Mouse (Mus musculus): ENCODE measurements around the gene Mdc1.
"Not testable (repeated sequence)": the region's sequence is repeated elsewhere in the genome, so short reads cannot be mapped to it uniquely, and the experiment has no call there.

The Mdc1 gene

GRCm38 (mm10) chr17:35838570-35838969, 2.7 kb upstream of the Mdc1 start:
- in situ Hi-C loops (cut with MboI; ENCODE audit: low pct_unique_long_range_greater_than_20kb in 1 of 2, low sequenced_read_pairs in 2 of 2, unreplicated experiment in 1 of 2): no loop called here

- in situ Hi-C loops (cut with MboI; ENCODE audit: low pct_unique_long_range_greater_than_20kb in 1 of 2, low sequenced_read_pairs in 2 of 2, unreplicated experiment in 1 of 2): not testable (repeated sequence)
Measured at GRCm38 (mm10) chr17:35839002-35839401, 2.3 kb upstream of the Mdc1 start.

GRCm38 (mm10) chr17:35840561-35840960, 754 bp upstream of the Mdc1 start:
- in situ Hi-C loops (cut with MboI; ENCODE audit: low pct_unique_long_range_greater_than_20kb in 1 of 2, low sequenced_read_pairs in 2 of 2, unreplicated experiment in 1 of 2): no loop called here

GRCm38 (mm10) chr17:35842006-35842405, 691 bp downstream of the Mdc1 start:
- in situ Hi-C loops (cut with MboI; ENCODE audit: low pct_unique_long_range_greater_than_20kb in 1 of 2, low sequenced_read_pairs in 2 of 2, unreplicated experiment in 1 of 2): no loop called here

- in situ Hi-C loops (cut with MboI; ENCODE audit: low pct_unique_long_range_greater_than_20kb in 1 of 2, low sequenced_read_pairs in 2 of 2, unreplicated experiment in 1 of 2): no loop called here
Measured at GRCm38 (mm10) chr17:35843514-35843913, 2.2 kb downstream of the Mdc1 start.

- in situ Hi-C loops (cut with MboI; ENCODE audit: low pct_unique_long_range_greater_than_20kb in 1 of 2, low sequenced_read_pairs in 2 of 2, unreplicated experiment in 1 of 2): no loop called here
Measured at GRCm38 (mm10) chr17:35848112-35848511, 6.8 kb downstream of the Mdc1 start.

- in situ Hi-C loops (cut with MboI; ENCODE audit: low pct_unique_long_range_greater_than_20kb in 1 of 2, low sequenced_read_pairs in 2 of 2, unreplicated experiment in 1 of 2): no loop called here
Measured at GRCm38 (mm10) chr17:35850974-35851373, 9.7 kb downstream of the Mdc1 start.

GRCm38 (mm10) chr17:35859371-35859770, 18.1 kb downstream of the Mdc1 start:
- in situ Hi-C loops (cut with MboI; ENCODE audit: low pct_unique_long_range_greater_than_20kb in 1 of 2, low sequenced_read_pairs in 2 of 2, unreplicated experiment in 1 of 2): no loop called here

GRCm38 (mm10) chr17:35859835-35860234, 18.5 kb downstream of the Mdc1 start:
- in situ Hi-C loops (cut with MboI; ENCODE audit: low pct_unique_long_range_greater_than_20kb in 1 of 2, low sequenced_read_pairs in 2 of 2, unreplicated experiment in 1 of 2): no loop called here

- in situ Hi-C loops (cut with MboI; ENCODE audit: low pct_unique_long_range_greater_than_20kb in 1 of 2, low sequenced_read_pairs in 2 of 2, unreplicated experiment in 1 of 2): no loop called here
Measured at GRCm38 (mm10) chr17:35860831-35861197, 19.5 kb downstream of the Mdc1 start.

GRCm38 (mm10) chr17:35861198-35861857, 20.0 kb downstream of the Mdc1 start, which contains the start of gene Nrm:
Nrm (plus strand) TSS chr17:35861318.
- in situ Hi-C loops (cut with MboI; ENCODE audit: low pct_unique_long_range_greater_than_20kb in 1 of 2, low sequenced_read_pairs in 2 of 2, unreplicated experiment in 1 of 2): no loop called here

GRCm38 (mm10) chr17:35864832-35865353, 23.6 kb downstream of the Mdc1 start:
- in situ Hi-C loops (cut with MboI; ENCODE audit: low pct_unique_long_range_greater_than_20kb in 1 of 2, low sequenced_read_pairs in 2 of 2, unreplicated experiment in 1 of 2): loop anchor here in 1 of 2 experiments (5.0 kb wide), 1 partner anchor 38 kb away; no protein-coding TSS in a partner anchor

GRCm38 (mm10) chr17:35865481-35866280, 24.4 kb downstream of the Mdc1 start, which contains the start of gene Ppp1r18:
Ppp1r18 (plus strand) TSS chr17:35865593.
- in situ Hi-C loops (cut with MboI; ENCODE audit: low pct_unique_long_range_greater_than_20kb in 1 of 2, low sequenced_read_pairs in 2 of 2, unreplicated experiment in 1 of 2): loop anchor here in 1 of 2 experiments (5.0 kb wide), 1 partner anchor 38 kb away; no protein-coding TSS in a partner anchor

- in situ Hi-C loops (cut with MboI; ENCODE audit: low pct_unique_long_range_greater_than_20kb in 1 of 2, low sequenced_read_pairs in 2 of 2, unreplicated experiment in 1 of 2): loop anchor here in 1 of 2 experiments (5.0 kb wide), 1 partner anchor 39 kb away; no protein-coding TSS in a partner anchor
Measured at GRCm38 (mm10) chr17:35866281-35866831, 25.0 kb downstream of the Mdc1 start.

- in situ Hi-C loops (cut with MboI; ENCODE audit: low pct_unique_long_range_greater_than_20kb in 1 of 2, low sequenced_read_pairs in 2 of 2, unreplicated experiment in 1 of 2): loop anchor here in 1 of 2 experiments (5.0 kb wide), 1 partner anchor 40 kb away; no protein-coding TSS in a partner anchor
Measured at GRCm38 (mm10) chr17:35866911-35867890, 25.9 kb downstream of the Mdc1 start.

GRCm38 (mm10) chr17:35868165-35868820, 27.0 kb downstream of the Mdc1 start:
- in situ Hi-C loops (cut with MboI; ENCODE audit: low pct_unique_long_range_greater_than_20kb in 1 of 2, low sequenced_read_pairs in 2 of 2, unreplicated experiment in 1 of 2): loop anchor here in 1 of 2 experiments (5.0 kb wide), 1 partner anchor 41 kb away; no protein-coding TSS in a partner anchor

- in situ Hi-C loops (cut with MboI; ENCODE audit: low pct_unique_long_range_greater_than_20kb in 1 of 2, low sequenced_read_pairs in 2 of 2, unreplicated experiment in 1 of 2): loop anchor here in 1 of 2 experiments (5.0 kb wide), 1 partner anchor 42 kb away; no protein-coding TSS in a partner anchor
Measured at GRCm38 (mm10) chr17:35868961-35869345, 27.6 kb downstream of the Mdc1 start.

Measured in mouse embryonic stem cell (cell line).